Mouse (Mus musculus) ovary, postnatal 10 days (tissue): ENCODE results near the gene Gm5936.
"Not testable (repeated sequence)": the region's sequence is repeated elsewhere in the genome, so short reads cannot be mapped to it uniquely, and the experiment has no call there.

ENCODE experiments used
- DNase-seq: peaks from one replicate; pipeline ENCODE4 v3.0.0; 2022; ENCODE audit warnings: low spot score

Gm5936 gene

DNA sequence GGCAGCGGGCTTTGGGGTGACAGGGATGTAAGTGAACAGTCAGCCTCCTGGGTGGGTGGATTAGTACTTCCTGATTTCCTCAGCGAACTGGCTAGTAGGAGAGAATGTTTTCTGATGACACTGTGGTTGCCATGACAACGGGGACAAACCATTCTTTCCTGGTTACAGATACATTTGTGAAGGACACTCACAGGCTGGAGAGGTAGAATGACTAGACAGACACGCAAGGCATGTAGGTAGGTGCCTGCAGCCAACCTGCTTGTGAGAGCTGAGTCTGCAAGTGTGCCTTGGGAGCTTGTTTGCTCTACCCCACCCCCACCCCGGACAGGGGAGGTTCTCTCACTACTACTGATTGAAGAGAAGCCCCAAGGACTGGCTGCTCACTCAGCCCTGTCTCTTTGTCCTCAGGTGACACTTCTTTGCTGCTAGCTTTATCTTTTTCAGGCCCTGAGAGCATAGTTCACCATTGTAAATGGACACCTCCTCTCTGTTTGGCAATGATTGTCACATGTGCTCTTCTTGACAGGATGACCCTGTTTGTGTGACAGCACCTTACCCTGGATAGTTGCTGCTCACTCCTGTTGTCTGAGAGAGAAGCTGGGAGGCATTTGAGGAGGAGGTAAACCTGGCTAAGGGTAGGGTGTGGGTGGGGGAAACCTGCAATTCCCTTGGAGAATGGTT lies at the start of gene Gm5936:
Gm5936 (plus strand) TSS at position 355 of the 681 bp plus-strand sequence.
- not testable (repeated sequence) for DNase-seq

DNA sequence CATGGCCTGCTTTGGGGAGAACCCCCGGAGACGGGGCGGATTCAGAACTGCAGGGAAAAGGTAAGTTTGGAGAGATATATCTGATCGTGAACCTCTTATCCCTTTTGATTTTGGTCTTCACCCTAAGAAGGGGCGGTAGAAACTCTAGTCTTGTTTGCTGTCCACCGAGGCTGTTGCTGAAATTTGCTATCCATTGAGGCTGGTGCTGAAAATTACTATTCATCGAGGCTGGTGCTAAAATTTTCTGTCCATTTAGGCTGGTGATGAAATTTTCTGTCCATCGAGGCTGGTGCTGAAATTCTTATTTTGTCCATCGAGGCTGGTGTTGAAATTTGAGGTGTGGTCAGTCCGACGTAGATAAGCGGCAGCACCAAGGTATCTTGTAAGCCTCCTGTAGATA lies 19.1 kb downstream of the Gm5936 start:
- not testable (repeated sequence) for DNase-seq

DNA sequence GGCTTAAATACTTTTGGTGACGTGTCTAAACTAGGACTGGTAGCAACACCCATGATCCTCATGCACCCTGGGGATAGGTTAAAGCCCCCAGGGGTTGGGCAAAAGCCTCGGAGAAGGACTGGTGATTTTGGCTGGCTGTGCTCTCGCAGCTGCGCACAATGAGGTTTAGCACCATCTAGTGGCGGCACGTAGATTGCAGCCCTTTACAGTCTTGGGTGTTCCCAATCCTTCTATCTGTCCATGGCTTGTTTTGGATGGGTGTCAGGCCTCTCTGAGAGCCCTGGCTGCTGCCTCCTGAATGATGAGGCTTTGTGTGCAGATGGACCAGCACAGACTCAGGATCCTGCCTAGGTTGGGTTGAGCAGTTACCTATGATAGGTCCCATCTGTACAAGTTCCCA lies 43.1 kb downstream of the Gm5936 start:
- not testable (repeated sequence) for DNase-seq
